ENCODE assay signal across 8 mouse cellular contexts in genomic region chr17:46644152-46644805, GRCm38 (mm10). TPM values are rescaled to one million over a fixed set of nuclear protein-coding genes. Genes with fewer than 3 reads are reported as not detected.
DNase-seq lines count a peak whose midpoint lies in the region; ATAC-seq and TF ChIP-seq lines count a peak whose summit lies in the region.

No protein-coding gene starts in this region.

- no peak overlapping the region for H3K27ac ChIP-seq in embryonic facial prominence, embryonic 15.5 days (replicated peaks)
- peak overlapping the region; percentile 97 for H3K27ac ChIP-seq in intestine, embryonic 16.5 days (ENCODE audit: low read length)

- peak overlapping the region; percentile 97 for H3K4me3 ChIP-seq in embryonic facial prominence, embryonic 15.5 days (replicated peaks)
- peak overlapping the region; percentile 85 for H3K4me3 ChIP-seq in intestine, embryonic 16.5 days (ENCODE audit: low read length)
- H3K4me3 ChIP-seq in myocyte = peak overlapping the region; percentile 78

- no peak overlapping the region for H3ac ChIP-seq in myocyte (ENCODE audit: control insufficient read depth, insufficient read length)

- H3K79me2 ChIP-seq in myocyte (ENCODE audit: control insufficient read depth, insufficient read depth) = peaks cover 12% of the 10 kb centered on the region

- ATAC-seq in embryonic facial prominence, embryonic 15.5 days (ENCODE audit: insufficient number of reproducible peaks, low FRiP score, low TSS enrichment, low read depth) = no peak
- ATAC-seq in intestine, embryonic 16.5 days = no peak

- DNase-seq in kidney, adult 18-20 months = peak; percentile 5
- no peak for DNase-seq in kidney, postnatal 25 days
- DNase-seq in right cerebral cortex, postnatal 4 days = no peak
- DNase-seq in adrenal gland, adult 8-10 months = no peak
- no peak for DNase-seq in gastrocnemius, postnatal 36 days

- H3K4me2 ChIP-seq in embryonic facial prominence, embryonic 15.5 days (replicated peaks) = peak overlapping the region; percentile 90; the same call in 1 of the 2 replicates
- H3K4me2 ChIP-seq in intestine, embryonic 16.5 days (ENCODE audit: low read depth, low read length) = peak overlapping the region; percentile 90
- H3K4me2 ChIP-seq in myocyte (ENCODE audit: low read depth) = peak overlapping the region; percentile 98

- WGBS in embryonic facial prominence, embryonic 15.5 days = 89% methylated on average over 12 of the region's 12 CpGs
- 72% methylated on average over 12 of the region's 12 CpGs for WGBS in intestine, embryonic 16.5 days

- H3K9ac ChIP-seq in embryonic facial prominence, embryonic 15.5 days = no peak overlapping the region
- peak overlapping the region; percentile 80 for H3K9ac ChIP-seq in intestine, embryonic 16.5 days (ENCODE audit: low read depth, low read length)

- peaks cover 43% of the 10 kb centered on the region for H3K36me3 ChIP-seq in embryonic facial prominence, embryonic 15.5 days
- H3K36me3 ChIP-seq in intestine, embryonic 16.5 days (ENCODE audit: control insufficient read depth, insufficient read depth, low read length) = peaks cover 11% of the 10 kb centered on the region
- H3K36me3 ChIP-seq in myocyte (ENCODE audit: control insufficient read depth, insufficient read depth) = peaks cover 9% of the 10 kb centered on the region

- H3K9me3 ChIP-seq in embryonic facial prominence, embryonic 15.5 days (replicated peaks) = no peaks in the 10 kb centered on the region
- no peaks in the 10 kb centered on the region for H3K9me3 ChIP-seq in intestine, embryonic 16.5 days (ENCODE audit: control insufficient read depth, low read length)

- H3K27me3 ChIP-seq in embryonic facial prominence, embryonic 15.5 days = no peaks in the 10 kb centered on the region
- no peaks in the 10 kb centered on the region for H3K27me3 ChIP-seq in intestine, embryonic 16.5 days (replicated peaks; ENCODE audit: control insufficient read depth, insufficient read depth, low read length)
- H3K27me3 ChIP-seq in myocyte (ENCODE audit: control insufficient read depth, insufficient read depth, insufficient read length) = no peaks in the 10 kb centered on the region

- intact Hi-C loops in gastrocnemius, postnatal 36 days (cut with DNase I) = loop anchor here (5.0 kb wide), 1 partner anchor 78 kb away; no protein-coding TSS in a partner anchor

- H3K4me1 ChIP-seq in embryonic facial prominence, embryonic 15.5 days = peaks cover 22% of the 10 kb centered on the region
- peaks cover 7% of the 10 kb centered on the region; the same call in 1 of the 2 replicates for H3K4me1 ChIP-seq in intestine, embryonic 16.5 days (ENCODE audit: control insufficient read depth, insufficient read depth, low read length)

- no peak for TF ChIP-seq POLR2A in myocyte (IDR thresholded peaks at IDR 0.05; ENCODE audit: insufficient read length, low read depth)

TF ChIP-seq in myocyte, 11 proteins besides CTCF, POLR2A, EP300 and RAD21:
- TF ChIP-seq REST (IDR thresholded peaks at IDR 0.05; ENCODE audit: insufficient read depth, insufficient read length) = no peak

RNA-seq across cellular contexts. Expression of gene Klc4, which starts 1.5 kb away (rescaled TPM):
- 23.4 and 24.5 TPM in 2 replicates for polyA plus RNA-seq in embryonic facial prominence, embryonic 15.5 days (2015; fragmentation: Nextera tagmentation; extraction: Ambion mirVana)
- polyA plus RNA-seq in intestine, embryonic 16.5 days (2015; fragmentation: Nextera tagmentation; extraction: Ambion mirVana) = 93.7 and 104 TPM in 2 replicates
- 19.2 TPM for polyA plus RNA-seq in myocyte (2012; fragmentation: generic; extraction: Trizol)
- total RNA-seq in adrenal gland, adult 8-10 months (2022) = 10 to 100 TPM; 42.3 to 59.8 (median 53.2) TPM
- total RNA-seq in gastrocnemius, postnatal 36 days (2021) = 10 to 100 TPM; 11.7 to 11.8 TPM

RNA-seq across cellular contexts. Expression of gene Mrpl2, which starts 1.8 kb away (rescaled TPM):
- polyA plus RNA-seq in embryonic facial prominence, embryonic 15.5 days (2015; fragmentation: Nextera tagmentation; extraction: Ambion mirVana) = 92.9 and 95.8 TPM in 2 replicates
- polyA plus RNA-seq in intestine, embryonic 16.5 days (2015; fragmentation: Nextera tagmentation; extraction: Ambion mirVana) = 164 and 170 TPM in 2 replicates
- 248 TPM for polyA plus RNA-seq in myocyte (2012; fragmentation: generic; extraction: Trizol)
- 100 to 1,000 TPM in 2 of 4 experiments, 10 to 100 TPM in 2; 91.8 to 122 (median 104) TPM for total RNA-seq in adrenal gland, adult 8-10 months (2022)
- 100 to 1,000 TPM in 1 of 2 experiments, 10 to 100 TPM in 1; 99.4 to 102 TPM for total RNA-seq in gastrocnemius, postnatal 36 days (2021)

RNA-seq across cellular contexts. Expression of gene Cul7, which starts 5.9 kb away (rescaled TPM):
- 64.0 and 64.1 TPM in 2 replicates for polyA plus RNA-seq in embryonic facial prominence, embryonic 15.5 days (2015; fragmentation: Nextera tagmentation; extraction: Ambion mirVana)
- 42.4 and 43.1 TPM in 2 replicates for polyA plus RNA-seq in intestine, embryonic 16.5 days (2015; fragmentation: Nextera tagmentation; extraction: Ambion mirVana)
- polyA plus RNA-seq in myocyte (2012; fragmentation: generic; extraction: Trizol) = 44.4 TPM
- total RNA-seq in adrenal gland, adult 8-10 months (2022) = 10 to 100 TPM; 42.0 to 53.5 (median 47.2) TPM
- 1 to 10 TPM; 5.8 to 5.9 TPM for total RNA-seq in gastrocnemius, postnatal 36 days (2021)

RNA-seq across cellular contexts. Expression of gene Ptk7, which starts 15.0 kb away (rescaled TPM):
- polyA plus RNA-seq in embryonic facial prominence, embryonic 15.5 days (2015; fragmentation: Nextera tagmentation; extraction: Ambion mirVana) = 156 and 161 TPM in 2 replicates
- 53.2 and 54.4 TPM in 2 replicates for polyA plus RNA-seq in intestine, embryonic 16.5 days (2015; fragmentation: Nextera tagmentation; extraction: Ambion mirVana)
- 15.6 TPM for polyA plus RNA-seq in myocyte (2012; fragmentation: generic; extraction: Trizol)
- 10 to 100 TPM in 2 of 4 experiments, 1 to 10 TPM in 2; 8.7 to 11.2 (median 9.9) TPM for total RNA-seq in adrenal gland, adult 8-10 months (2022)
- total RNA-seq in gastrocnemius, postnatal 36 days (2021) = under 1 TPM; 0.79 to 0.94 TPM

RNA-seq across cellular contexts. Expression of gene Rrp36, which starts 29.9 kb away (rescaled TPM):
- polyA plus RNA-seq in embryonic facial prominence, embryonic 15.5 days (2015; fragmentation: Nextera tagmentation; extraction: Ambion mirVana) = 61.9 and 64.9 TPM in 2 replicates
- 64.8 and 67.4 TPM in 2 replicates for polyA plus RNA-seq in intestine, embryonic 16.5 days (2015; fragmentation: Nextera tagmentation; extraction: Ambion mirVana)
- polyA plus RNA-seq in myocyte (2012; fragmentation: generic; extraction: Trizol) = 45.8 TPM
- total RNA-seq in adrenal gland, adult 8-10 months (2022) = 10 to 100 TPM; 24.9 to 31.8 (median 30.6) TPM
- total RNA-seq in gastrocnemius, postnatal 36 days (2021) = 1 to 10 TPM; 7.5 to 9.9 TPM
